Mouse (Mus musculus) limb, embryonic 14.5 days (tissue): ENCODE measurements around the gene Clec1b. TPM values are rescaled to one million over a fixed set of nuclear protein-coding genes. Genes with fewer than 3 reads are reported as not detected.

Experiments used
- ATAC-seq: fragments of 200-750 bp; cut with Nextera tagmentation; 2 replicates; pipeline ENCODE4 v1.8.0; 2017; ENCODE audit warnings: low read depth, moderate number of reproducible peaks, moderate TSS enrichment; ENCODE audit not compliant: low FRiP score
- DNase-seq: peaks from one replicate; pipeline ENCODE4 v3.0.0-alpha.2; 2015; ENCODE audit warnings: low spot score
- H3K27ac ChIP-seq: fragments of 300-500 bp; sonication (generic); replicated peaks from 2 replicates; pipeline ENCODE4 v1.5.1; 2014; ENCODE audit warnings: low read depth, mild to moderate bottlenecking, low read length, moderate library complexity, mixed read lengths
- H3K27me3 ChIP-seq: fragments of 300-500 bp; sonication (generic); 2 replicates; pipeline ENCODE4 v1.6.1; 2014; ENCODE audit warnings: low read length, mixed read lengths; ENCODE audit not compliant: control insufficient read depth, insufficient read depth
- H3K36me3 ChIP-seq: fragments of 300-500 bp; sonication (generic); 2 replicates; pipeline ENCODE4 v1.6.1; 2014; ENCODE audit warnings: mild to moderate bottlenecking, low read length, moderate library complexity, mixed read lengths; ENCODE audit not compliant: control insufficient read depth, insufficient read depth
- H3K4me1 ChIP-seq: fragments of 300-500 bp; sonication (generic); 2 replicates; pipeline ENCODE4 v1.6.1; 2014; ENCODE audit warnings: antibody characterized with exemption, low read length, mixed read lengths; ENCODE audit not compliant: control insufficient read depth, insufficient read depth
- H3K4me2 ChIP-seq: fragments of 300-500 bp; sonication (generic); replicated peaks from 2 replicates; pipeline ENCODE4 v1.6.1; 2014; ENCODE audit warnings: low read depth, mild to moderate bottlenecking, low read length, moderate library complexity; ENCODE audit not compliant: severe bottlenecking
- H3K4me3 ChIP-seq: fragments of 300-500 bp; sonication (generic); replicated peaks from 2 replicates; pipeline ENCODE4 v1.5.1; 2014; ENCODE audit warnings: low read length
- H3K9ac ChIP-seq: fragments of 300-500 bp; sonication (generic); 2 replicates; pipeline ENCODE4 v1.6.1; 2014; ENCODE audit warnings: mild to moderate bottlenecking, low read depth, low read length, moderate library complexity; ENCODE audit not compliant: severe bottlenecking
- H3K9me3 ChIP-seq: fragments of 300-500 bp; sonication (generic); 2 replicates; pipeline ENCODE4 v1.6.1; 2016; ENCODE audit warnings: low read length; ENCODE audit not compliant: control insufficient read depth
- POLR2A ChIP-seq: fragments of 200-500 bp; IDR thresholded peaks from 2 replicates; pipeline ENCODE4 v1.8.0; 2012; ENCODE audit warnings: inconsistent platforms, mild to moderate bottlenecking, moderate library complexity, borderline replicate concordance; ENCODE audit not compliant: insufficient read depth, insufficient read length; ENCODE audit errors: extremely low read depth
- WGBS: fragments of 180-500 bp; shearing (Covaris S2); extraction: QIAGEN DNeasy Blood & Tissue Kit; methylation state at CpG from one replicate; pipeline ENCODE4 v1.1.7; 2014; 5-methylcytosine and 5-hydroxymethylcytosine counted together
- polyA plus RNA-seq, 2 experiments: library from polyadenylated mRNA; depleted of rRNA in 1 of 2; stranded (reverse) in 1 of 2; unstranded in 1 of 2; fragments of >200 nt; fragmentation: Nextera tagmentation in 1 of 2; extraction: Ambion mirVana in 1 of 2; gene quantifications; 2 replicates each; pipeline versions ENCODE4 v1.2.1 to v1.2.3; 2012 to 2014

The Clec1b gene
- polyA plus RNA-seq, 2 experiments: 0.59 to 1.3 TPM

DNA sequence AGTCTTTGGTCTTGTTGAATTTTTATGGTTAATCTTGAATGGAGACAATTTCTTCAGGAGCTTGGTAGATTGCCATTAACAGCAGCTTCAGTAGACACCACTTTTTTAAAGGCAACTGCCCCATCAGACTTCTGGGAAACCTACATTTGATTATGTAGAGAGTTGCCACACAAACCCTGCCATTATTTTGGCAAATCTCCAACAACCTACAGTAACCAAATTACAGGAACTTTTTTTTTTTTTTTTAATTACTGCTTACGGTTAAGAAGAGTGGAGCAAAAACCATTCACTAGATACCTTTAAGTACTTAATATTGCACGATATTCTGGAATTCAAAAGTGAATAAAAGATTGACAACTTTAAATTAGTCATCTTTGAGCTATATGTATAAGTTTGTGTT, 37.6 kb upstream of the Clec1b start:
- no peak overlapping the region for H3K4me2 ChIP-seq
- ATAC-seq: no peak
- no peaks in the 10 kb centered on the region for H3K9me3 ChIP-seq
- no peaks in the 10 kb centered on the region for H3K4me1 ChIP-seq
- no peaks in the 10 kb centered on the region for H3K36me3 ChIP-seq
- no peak for DNase-seq
- WGBS: 82% methylated on average over 2 of the region's 2 CpGs
- H3K4me3 ChIP-seq: no peak overlapping the region
- H3K27me3 ChIP-seq: no peaks in the 10 kb centered on the region
- no peak overlapping the region for H3K9ac ChIP-seq
- no peak overlapping the region for H3K27ac ChIP-seq
- no peak for TF ChIP-seq POLR2A

GRCm38 (mm10) chr6:129363942-129364341, 33.2 kb upstream of the Clec1b start:
- Histone ChIP-seq H3K27ac (no peak overlapping the region), H3K36me3 (no peaks in the 10 kb centered on the region), H3K4me1 (no peaks in the 10 kb centered on the region), H3K9ac (no peak overlapping the region), H3K27me3 (no peaks in the 10 kb centered on the region), H3K9me3 (no peaks in the 10 kb centered on the region), H3K4me3 (no peak overlapping the region), H3K4me2 (no peak overlapping the region)
- ATAC-seq: no peak
- no peak for DNase-seq
- no peak for TF ChIP-seq POLR2A
- WGBS: 18% methylated on average over 1 of the region's 1 CpGs

DNA sequence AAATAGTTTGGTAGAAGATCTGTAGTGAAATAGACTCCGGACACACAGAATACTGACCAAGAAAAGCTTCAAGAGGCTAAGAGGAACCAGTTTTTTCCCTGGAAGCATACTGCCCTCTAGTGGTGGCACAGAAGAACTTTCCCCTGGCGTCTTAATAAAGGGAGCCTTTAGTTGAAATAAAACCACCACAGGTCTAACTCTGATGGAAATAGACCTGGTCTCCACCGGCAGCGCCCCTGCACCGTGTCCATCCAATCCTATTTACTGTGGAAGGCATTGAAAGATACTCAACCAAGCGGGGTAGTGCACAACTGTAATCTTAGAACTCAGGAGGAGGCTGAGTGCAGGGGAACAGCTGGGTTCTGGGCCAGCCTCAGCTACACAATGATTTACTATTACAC, 31.1 kb upstream of the Clec1b start:
- no peak overlapping the region for H3K4me3 ChIP-seq
- no peak overlapping the region for H3K4me2 ChIP-seq
- ATAC-seq (peak; percentile 65; the same call in 1 of the 2 replicates), DNase-seq (peak; percentile 84)
- no peaks in the 10 kb centered on the region for H3K36me3 ChIP-seq
- no peak for TF ChIP-seq POLR2A
- H3K27me3 ChIP-seq: no peaks in the 10 kb centered on the region
- no peaks in the 10 kb centered on the region for H3K9me3 ChIP-seq
- WGBS: 13% methylated on average over 6 of the region's 6 CpGs
- H3K4me1 ChIP-seq: no peaks in the 10 kb centered on the region
- H3K27ac ChIP-seq: no peak overlapping the region
- no peak overlapping the region for H3K9ac ChIP-seq

- Histone ChIP-seq H3K9me3 (no peaks in the 10 kb centered on the region), H3K27me3 (no peaks in the 10 kb centered on the region), H3K4me2 (no peak overlapping the region), H3K4me3 (no peak overlapping the region), H3K36me3 (no peaks in the 10 kb centered on the region), H3K9ac (no peak overlapping the region), H3K27ac (no peak overlapping the region), H3K4me1 (no peaks in the 10 kb centered on the region)
- DNase-seq: no peak
- 66% methylated on average over 7 of the region's 7 CpGs for WGBS
- ATAC-seq: no peak
- TF ChIP-seq POLR2A: no peak
These were observed 27.5 kb upstream of the Clec1b start for GRCm38 (mm10) chr6:129369374-129370132.

GRCm38 (mm10) chr6:129374937-129375471, 22.1 kb upstream of the Clec1b start:
- TF ChIP-seq POLR2A: no peak
- no peak overlapping the region for H3K27ac ChIP-seq
- H3K9me3 ChIP-seq: no peaks in the 10 kb centered on the region
- no peaks in the 10 kb centered on the region for H3K4me1 ChIP-seq
- H3K9ac ChIP-seq: no peak overlapping the region
- WGBS: 75% methylated on average over 2 of the region's 2 CpGs
- H3K4me2 ChIP-seq: no peak overlapping the region
- H3K27me3 ChIP-seq: no peaks in the 10 kb centered on the region
- no peak overlapping the region for H3K4me3 ChIP-seq
- ATAC-seq (no peak), DNase-seq (no peak)
- H3K36me3 ChIP-seq: no peaks in the 10 kb centered on the region
